13 mouse cellular contexts compared by ENCODE assay signal in the genomic region with DNA sequence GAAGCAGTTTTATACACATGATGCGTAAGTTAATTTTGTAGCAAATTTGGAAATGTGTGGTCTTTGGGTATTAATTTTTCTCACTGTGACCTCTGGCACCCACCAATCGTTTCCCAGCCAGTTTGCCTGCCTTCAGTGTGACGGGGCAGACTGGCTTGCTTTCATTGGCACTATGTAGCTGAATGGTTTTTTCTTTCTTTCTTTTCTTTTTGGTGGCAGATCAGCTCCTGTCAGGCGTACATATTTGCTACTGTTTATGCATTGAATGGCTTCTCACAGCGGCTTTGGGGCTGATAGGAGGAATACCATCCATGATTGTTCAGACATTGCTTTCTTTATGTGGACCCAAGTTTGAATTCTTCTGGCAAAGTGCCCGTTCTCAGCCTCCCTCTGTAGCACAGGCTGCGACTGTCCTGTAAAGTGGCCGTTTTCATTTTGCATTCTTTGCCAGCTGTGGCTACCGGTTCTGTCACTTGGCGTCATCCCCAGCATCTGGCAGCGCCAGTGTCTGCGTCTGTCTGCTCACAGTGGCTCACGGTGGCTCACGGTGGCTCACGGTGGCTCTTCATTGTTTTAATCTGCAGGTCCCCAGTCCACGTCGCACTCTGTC. TPM values are rescaled to one million over a fixed set of nuclear protein-coding genes. Genes with fewer than 3 reads are reported as not detected.
DNase-seq lines count a peak whose midpoint lies in the region; ATAC-seq lines count a peak whose summit lies in the region.
"Had no signal": no experiment of that assay in that cellular context is flagged by ENCODE, and none has a peak within 500 bp of the region (broad histone marks: within the 10 kb centered on the region; RNA-seq: fewer than 3 reads in every experiment).

No protein-coding gene starts in this region.

- H3K4me3 ChIP-seq in forebrain, embryonic 12.5 days (replicated peaks): no peak overlapping the region
- H3K4me3 ChIP-seq in forebrain, embryonic 10.5 days: no peak overlapping the region
- no peak overlapping the region for H3K4me3 ChIP-seq in midbrain, embryonic 13.5 days (replicated peaks)
- H3K4me3 ChIP-seq in midbrain, embryonic 10.5 days: no peak overlapping the region
- H3K4me3 ChIP-seq in hindbrain, embryonic 11.5 days (ENCODE audit: low read depth, low read length): no peak overlapping the region
- H3K4me3 ChIP-seq in neural tube, embryonic 14.5 days (ENCODE audit: low read depth, low read length): no peak overlapping the region
- H3K4me3 ChIP-seq: embryonic facial prominence, embryonic 13.5 days; liver, embryonic 13.5 days; myocyte had no signal

- H3K4me2 ChIP-seq in forebrain, embryonic 12.5 days: no peak overlapping the region
- no peak overlapping the region for H3K4me2 ChIP-seq in midbrain, embryonic 13.5 days (replicated peaks)
- no peak overlapping the region for H3K4me2 ChIP-seq in hindbrain, embryonic 11.5 days (replicated peaks; ENCODE audit: low read depth, low read length)
- no peak overlapping the region for H3K4me2 ChIP-seq in neural tube, embryonic 14.5 days (ENCODE audit: low read depth, low read length)
- H3K4me2 ChIP-seq: embryonic facial prominence, embryonic 13.5 days; liver, embryonic 13.5 days had no signal

- WGBS in forebrain, embryonic 12.5 days: 76% methylated on average over 17 of the region's 17 CpGs
- WGBS in forebrain, embryonic 10.5 days: 90% methylated on average over 17 of the region's 17 CpGs
- 69% methylated on average over 17 of the region's 17 CpGs for WGBS in midbrain, embryonic 13.5 days
- 94% methylated on average over 17 of the region's 17 CpGs for WGBS in midbrain, embryonic 10.5 days
- WGBS in hindbrain, embryonic 11.5 days: 82% methylated on average over 17 of the region's 17 CpGs
- 62% methylated on average over 17 of the region's 17 CpGs for WGBS in neural tube, embryonic 14.5 days

- no peak for DNase-seq in forebrain, embryonic 10.5 days (ENCODE audit: extremely low spot score, low spot score)
- DNase-seq in midbrain, embryonic 10.5 days (ENCODE audit: low spot score): no peak
- no peak for DNase-seq in hindbrain, embryonic 11.5 days (ENCODE audit: low spot score)
- DNase-seq in adrenal gland, postnatal 25 days: no peak
- no peak for DNase-seq in frontal cortex, postnatal 14 days (ENCODE audit: low spot score in 2 of 2)
- DNase-seq: B cell, adult 2 months; kidney, adult 18-20 months; liver, embryonic 13.5 days had no signal

- H3K9ac ChIP-seq in forebrain, embryonic 12.5 days: no peak overlapping the region
- H3K9ac ChIP-seq in midbrain, embryonic 13.5 days (replicated peaks): no peak overlapping the region
- 0 out of 2 replicates have a peak overlapping the region, but pooled peaks have one; percentile 4 for H3K9ac ChIP-seq in hindbrain, embryonic 11.5 days (ENCODE audit: low read depth, low read length)
- no peak overlapping the region for H3K9ac ChIP-seq in neural tube, embryonic 14.5 days (replicated peaks; ENCODE audit: low read depth, low read length)
- H3K9ac ChIP-seq: embryonic facial prominence, embryonic 13.5 days; liver, embryonic 13.5 days had no signal

- no peak for ATAC-seq in forebrain, embryonic 12.5 days (ENCODE audit: low FRiP score)
- peak; percentile 17; the same call in 1 of the 2 replicates for ATAC-seq in midbrain, embryonic 13.5 days
- ATAC-seq in hindbrain, embryonic 11.5 days (ENCODE audit: low FRiP score): no peak
- ATAC-seq in neural tube, embryonic 14.5 days (ENCODE audit: low read depth): peak; percentile 51; the same call in 1 of the 2 replicates

- H3K4me1 ChIP-seq in forebrain, embryonic 12.5 days: peaks cover 17% of the 10 kb centered on the region
- 0 out of 2 replicates have a peak, but pooled peaks cover 6% of the 10 kb centered on the region for H3K4me1 ChIP-seq in forebrain, embryonic 10.5 days
- H3K4me1 ChIP-seq in midbrain, embryonic 13.5 days (replicated peaks): peaks cover 16% of the 10 kb centered on the region
- peaks cover 6% of the 10 kb centered on the region; the same call in 1 of the 2 replicates for H3K4me1 ChIP-seq in midbrain, embryonic 10.5 days
- H3K4me1 ChIP-seq in hindbrain, embryonic 11.5 days (replicated peaks; ENCODE audit: control insufficient read depth, insufficient read depth, low read length): no peaks in the 10 kb centered on the region; the same call in 1 of the 2 replicates
- peaks cover 6% of the 10 kb centered on the region; the same call in 1 of the 2 replicates for H3K4me1 ChIP-seq in neural tube, embryonic 14.5 days (ENCODE audit: control insufficient read depth, insufficient read depth, low read length)
- H3K4me1 ChIP-seq: liver, embryonic 13.5 days had no signal

- H3K27me3 ChIP-seq in forebrain, embryonic 12.5 days: no peaks in the 10 kb centered on the region
- H3K27me3 ChIP-seq in forebrain, embryonic 10.5 days (ENCODE audit: poor library complexity, severe bottlenecking): no peaks in the 10 kb centered on the region
- no peaks in the 10 kb centered on the region for H3K27me3 ChIP-seq in midbrain, embryonic 13.5 days
- no peaks in the 10 kb centered on the region for H3K27me3 ChIP-seq in midbrain, embryonic 10.5 days (ENCODE audit: low read depth, poor library complexity, severe bottlenecking)
- no peaks in the 10 kb centered on the region for H3K27me3 ChIP-seq in hindbrain, embryonic 11.5 days (ENCODE audit: control insufficient read depth, insufficient read depth, low read length)
- H3K27me3 ChIP-seq in neural tube, embryonic 14.5 days (ENCODE audit: control insufficient read depth, insufficient read depth, low read length): no peaks in the 10 kb centered on the region
- H3K27me3 ChIP-seq: embryonic facial prominence, embryonic 13.5 days; liver, embryonic 13.5 days had no signal

- peaks cover 8% of the 10 kb centered on the region; the same call in 1 of the 2 replicates for H3K36me3 ChIP-seq in forebrain, embryonic 12.5 days (replicated peaks)
- peaks cover 30% of the 10 kb centered on the region for H3K36me3 ChIP-seq in forebrain, embryonic 10.5 days (replicated peaks)
- peaks cover 2% of the 10 kb centered on the region; the same call in 1 of the 2 replicates for H3K36me3 ChIP-seq in midbrain, embryonic 13.5 days
- H3K36me3 ChIP-seq in midbrain, embryonic 10.5 days: peaks cover 38% of the 10 kb centered on the region
- no peaks in the 10 kb centered on the region for H3K36me3 ChIP-seq in hindbrain, embryonic 11.5 days (ENCODE audit: control insufficient read depth, insufficient read depth, low read length)
- no peaks in the 10 kb centered on the region for H3K36me3 ChIP-seq in neural tube, embryonic 14.5 days (ENCODE audit: control insufficient read depth, insufficient read depth, low read length)
- H3K36me3 ChIP-seq: liver, embryonic 13.5 days had no signal

- H3K9me3 ChIP-seq in forebrain, embryonic 12.5 days: no peaks in the 10 kb centered on the region
- H3K9me3 ChIP-seq in forebrain, embryonic 10.5 days: no peaks in the 10 kb centered on the region
- no peaks in the 10 kb centered on the region for H3K9me3 ChIP-seq in midbrain, embryonic 13.5 days
- H3K9me3 ChIP-seq in midbrain, embryonic 10.5 days (replicated peaks): no peaks in the 10 kb centered on the region
- no peaks in the 10 kb centered on the region for H3K9me3 ChIP-seq in hindbrain, embryonic 11.5 days (ENCODE audit: control insufficient read depth, low read length)
- H3K9me3 ChIP-seq in neural tube, embryonic 14.5 days (ENCODE audit: control insufficient read depth, low read length): no peaks in the 10 kb centered on the region
- H3K9me3 ChIP-seq: embryonic facial prominence, embryonic 13.5 days; liver, embryonic 13.5 days had no signal

- peak overlapping the region; percentile 33; the same call in 1 of the 2 replicates for H3K27ac ChIP-seq in forebrain, embryonic 12.5 days
- no peak overlapping the region; the same call in 1 of the 2 replicates for H3K27ac ChIP-seq in forebrain, embryonic 10.5 days
- peak overlapping the region; percentile 51; the same call in 1 of the 2 replicates for H3K27ac ChIP-seq in midbrain, embryonic 13.5 days
- no peak overlapping the region for H3K27ac ChIP-seq in midbrain, embryonic 10.5 days (replicated peaks)
- peak overlapping the region; percentile 30; the same call in 1 of the 2 replicates for H3K27ac ChIP-seq in hindbrain, embryonic 11.5 days (ENCODE audit: low read depth, low read length)
- 0 out of 2 replicates have a peak overlapping the region, but pooled peaks have one; percentile 16 for H3K27ac ChIP-seq in neural tube, embryonic 14.5 days (ENCODE audit: low read depth, low read length)
- H3K27ac ChIP-seq: embryonic facial prominence, embryonic 13.5 days; liver, embryonic 13.5 days had no signal

RNA-seq across cellular contexts. Expression of a gene that starts 38.1 kb away (rescaled TPM):
- 381 and 460 TPM in 2 replicates for polyA plus RNA-seq in forebrain, embryonic 12.5 days (2016; fragmentation: Nextera tagmentation; extraction: Ambion mirVana)
- 256 and 273 TPM in 2 replicates for polyA plus RNA-seq in forebrain, embryonic 10.5 days (2016; fragmentation: Nextera tagmentation; extraction: Ambion mirVana)
- 644 and 657 TPM in 2 replicates for polyA plus RNA-seq in midbrain, embryonic 13.5 days (2015; fragmentation: Nextera tagmentation; extraction: Ambion mirVana)
- 313 and 341 TPM in 2 replicates for polyA plus RNA-seq in midbrain, embryonic 10.5 days (2016; fragmentation: Nextera tagmentation; extraction: Ambion mirVana)
- polyA plus RNA-seq in hindbrain, embryonic 11.5 days (2014; fragmentation: Nextera tagmentation; extraction: Ambion mirVana): 542 and 547 TPM in 2 replicates
- polyA plus RNA-seq in neural tube, embryonic 14.5 days (2014; fragmentation: Nextera tagmentation; extraction: Ambion mirVana): 885 and 965 TPM in 2 replicates
- 968 and 1,277 TPM in 2 replicates for total RNA-seq in adrenal gland, postnatal 25 days (2021)

Comparison
In these comparisons a context has a peak if more than half of its experiments do, and no peak if none do; other contexts are left out.
1. H3K27ac ChIP-seq: peak in forebrain, embryonic 12.5 days (single experiment), midbrain, embryonic 13.5 days (single experiment), hindbrain, embryonic 11.5 days (single experiment) and neural tube, embryonic 14.5 days (single experiment); none in forebrain, embryonic 10.5 days (single experiment) and midbrain, embryonic 10.5 days (single experiment).
2. ATAC-seq: peak in midbrain, embryonic 13.5 days (single experiment) and neural tube, embryonic 14.5 days (single experiment); none in forebrain, embryonic 12.5 days (single experiment) and hindbrain, embryonic 11.5 days (single experiment).